ENCODE assay signal across 20 mouse cellular contexts in the genomic region with DNA sequence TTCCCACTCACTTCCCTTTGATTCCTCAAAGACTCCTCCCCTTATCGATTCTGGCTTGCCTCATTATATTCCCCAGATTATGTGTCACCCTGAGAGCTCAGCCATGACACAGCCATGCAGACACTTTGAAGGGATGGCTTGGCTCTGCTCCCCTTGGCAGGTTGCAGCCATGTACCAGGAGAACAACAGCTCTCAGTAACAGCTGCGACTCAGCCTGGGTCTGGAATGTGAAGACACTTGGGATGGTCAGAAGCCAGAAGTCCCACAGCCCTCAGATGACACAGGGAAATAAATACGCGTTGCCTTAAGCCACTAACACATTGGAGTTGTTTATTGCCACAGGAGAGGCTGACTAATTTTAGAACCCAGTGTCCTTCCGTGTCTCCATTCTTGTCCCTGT.
DNase-seq lines count a peak whose midpoint lies in the region; ATAC-seq and TF ChIP-seq lines count a peak whose summit lies in the region.
"Had no signal": no experiment of that assay in that cellular context is flagged by ENCODE, and none has a peak within 500 bp of the region (broad histone marks: within the 10 kb centered on the region; RNA-seq: fewer than 3 reads in every experiment).

No protein-coding gene starts in this region.

- WGBS in heart, adult 2 months, result 51% methylated on average over 5 of the region's 5 CpGs
- WGBS in lung, postnatal 0 days, result 64% methylated on average over 5 of the region's 5 CpGs
- 75% methylated on average over 5 of the region's 5 CpGs for WGBS in forebrain, embryonic 16.5 days

- no peaks in the 10 kb centered on the region for H3K79me2 ChIP-seq in heart, adult 2 months (replicated peaks; ENCODE audit: control insufficient read depth, insufficient read depth, low read length)
- H3K79me2 ChIP-seq in myocyte (ENCODE audit: control insufficient read depth, insufficient read depth), result no peaks in the 10 kb centered on the region

- H3K9me3 ChIP-seq in lung, postnatal 0 days (ENCODE audit: low read length), result no peaks in the 10 kb centered on the region
- H3K9me3 ChIP-seq in forebrain, embryonic 16.5 days (ENCODE audit: control insufficient read depth, low read length), result no peaks in the 10 kb centered on the region
- H3K9me3 ChIP-seq: forebrain, embryonic 10.5 days; limb, embryonic 13.5 days had no signal

- TF ChIP-seq CTCF in heart, adult 2 months (IDR thresholded peaks at IDR 0.05), result no peak
- TF ChIP-seq CTCF in lung, postnatal 0 days (IDR thresholded peaks at IDR 0.05), result no peak
- no peak for TF ChIP-seq CTCF in gastrocnemius, adult 2 months (IDR thresholded peaks at IDR 0.05)

- no peak for TF ChIP-seq POLR2A in heart, adult 2 months (IDR thresholded peaks at IDR 0.05; ENCODE audit: insufficient read depth, low read depth, low read length)
- TF ChIP-seq POLR2A in myocyte (IDR thresholded peaks at IDR 0.05; ENCODE audit: insufficient read length, low read depth), result no peak

- no peak overlapping the region for H3K4me2 ChIP-seq in lung, postnatal 0 days (replicated peaks; ENCODE audit: low read depth, low read length)
- H3K4me2 ChIP-seq in myocyte (ENCODE audit: low read depth), result peak overlapping the region; percentile 45
- H3K4me2 ChIP-seq in forebrain, embryonic 16.5 days (ENCODE audit: low read length), result no peak overlapping the region
- H3K4me2 ChIP-seq: limb, embryonic 13.5 days had no signal

- H3ac ChIP-seq in myocyte (ENCODE audit: control insufficient read depth, insufficient read length), result no peak overlapping the region

- no peaks in the 10 kb centered on the region for H3K36me3 ChIP-seq in heart, adult 2 months (ENCODE audit: control insufficient read depth, insufficient read depth, low read length)
- H3K36me3 ChIP-seq in lung, postnatal 0 days (ENCODE audit: insufficient read depth, low read length), result no peaks in the 10 kb centered on the region
- no peaks in the 10 kb centered on the region for H3K36me3 ChIP-seq in myocyte (ENCODE audit: control insufficient read depth, insufficient read depth)
- H3K36me3 ChIP-seq in forebrain, embryonic 16.5 days (ENCODE audit: control insufficient read depth, insufficient read depth), result no peaks in the 10 kb centered on the region
- H3K36me3 ChIP-seq: forebrain, embryonic 10.5 days; limb, embryonic 13.5 days had no signal

- intact Hi-C loops in heart, postnatal 14 days (cut with DNase I), result no loop called here
- intact Hi-C loops in heart, adult 2 months (cut with DNase I), result no loop called here
- intact Hi-C loops in gastrocnemius, adult 2 months (cut with DNase I), result no loop called here

- H3K9ac ChIP-seq in heart, adult 2 months (ENCODE audit: low read depth, low read length), result no peak overlapping the region
- no peak overlapping the region for H3K9ac ChIP-seq in lung, postnatal 0 days (replicated peaks; ENCODE audit: low read depth)
- H3K9ac ChIP-seq in forebrain, embryonic 16.5 days (replicated peaks; ENCODE audit: low read depth, low read length), result no peak overlapping the region
- H3K9ac ChIP-seq: limb, embryonic 13.5 days had no signal

- H3K27ac ChIP-seq in heart, adult 2 months, result no peak overlapping the region
- H3K27ac ChIP-seq in lung, postnatal 0 days (ENCODE audit: low read length), result no peak overlapping the region
- peak overlapping the region; percentile 35; the same call in 1 of the 2 replicates for H3K27ac ChIP-seq in gastrocnemius, adult 2 months
- no peak overlapping the region for H3K27ac ChIP-seq in forebrain, embryonic 16.5 days (ENCODE audit: low read length)
- H3K27ac ChIP-seq: forebrain, embryonic 10.5 days; layer of hippocampus, adult 2 months; limb, embryonic 13.5 days had no signal

- H3K4me3 ChIP-seq in heart, adult 2 months, result no peak overlapping the region
- H3K4me3 ChIP-seq in lung, postnatal 0 days (ENCODE audit: low read depth, low read length), result no peak overlapping the region
- H3K4me3 ChIP-seq in gastrocnemius, adult 2 months, result no peak overlapping the region
- H3K4me3 ChIP-seq in myocyte, result no peak overlapping the region
- no peak overlapping the region for H3K4me3 ChIP-seq in forebrain, embryonic 16.5 days (replicated peaks; ENCODE audit: low read length)
- H3K4me3 ChIP-seq: forebrain, embryonic 10.5 days; layer of hippocampus, adult 2 months; limb, embryonic 13.5 days had no signal

- no peak for ATAC-seq in lung, postnatal 0 days
- no peak for ATAC-seq in forebrain, embryonic 16.5 days
- ATAC-seq: Patski had no signal

- no peaks in the 10 kb centered on the region for H3K4me1 ChIP-seq in heart, adult 2 months (ENCODE audit: control insufficient read depth, insufficient read depth, low read length)
- no peaks in the 10 kb centered on the region for H3K4me1 ChIP-seq in lung, postnatal 0 days (ENCODE audit: insufficient read depth, low read depth, low read length)
- no peaks in the 10 kb centered on the region for H3K4me1 ChIP-seq in forebrain, embryonic 16.5 days (replicated peaks; ENCODE audit: control insufficient read depth, insufficient read depth, low read length)
- H3K4me1 ChIP-seq: forebrain, embryonic 10.5 days had no signal

- peak; percentile 8 to 42 for DNase-seq in heart, postnatal 14 days
- no peak for DNase-seq in heart, adult 2 months
- peak; percentile 4 for DNase-seq in lung, postnatal 10 days
- DNase-seq in lung, postnatal 0 days (ENCODE audit: low spot score), result no peak
- peak; percentile 41 for DNase-seq in gastrocnemius, adult 2 months
- no peak for DNase-seq in left cerebral cortex, adult 18-20 months (ENCODE audit: low spot score in 2 of 2)
- DNase-seq: adrenal gland, postnatal 14 days; cerebellum, adult 18-20 months; kidney, adult 11 months; kidney, postnatal 10 days; lung, postnatal 14 days; midbrain, embryonic 14.5 days; right cerebral cortex, postnatal 14 days; thymus, postnatal 36 days had no signal

- no peak for TF ChIP-seq EP300 in heart, adult 2 months (IDR thresholded peaks at IDR 0.05; ENCODE audit: insufficient read depth, low read depth, low read length)
- TF ChIP-seq EP300 in lung, postnatal 0 days (IDR thresholded peaks at IDR 0.05), result no peak

- no peaks in the 10 kb centered on the region for H3K27me3 ChIP-seq in heart, adult 2 months (ENCODE audit: control insufficient read depth, insufficient read depth, low read length)
- no peaks in the 10 kb centered on the region for H3K27me3 ChIP-seq in lung, postnatal 0 days (replicated peaks; ENCODE audit: insufficient read depth, low read length)
- H3K27me3 ChIP-seq in myocyte (ENCODE audit: control insufficient read depth, insufficient read depth, insufficient read length), result no peaks in the 10 kb centered on the region
- H3K27me3 ChIP-seq in forebrain, embryonic 16.5 days (replicated peaks; ENCODE audit: control insufficient read depth, insufficient read depth, low read length), result no peaks in the 10 kb centered on the region
- H3K27me3 ChIP-seq: limb, embryonic 13.5 days; Patski had no signal

TF ChIP-seq in myocyte, 11 proteins besides CTCF, POLR2A, EP300 and RAD21:
- TF ChIP-seq USF1 (IDR thresholded peaks at IDR 0.05; ENCODE audit: low read depth) (no peak), POLR2AphosphoS2 (IDR thresholded peaks at IDR 0.05; ENCODE audit: insufficient read length, low read depth) (no peak), E2F4 (IDR thresholded peaks at IDR 0.05; ENCODE audit: insufficient read depth) (no peak), TCF12 (IDR thresholded peaks at IDR 0.05; ENCODE audit: insufficient read depth, poor library complexity, severe bottlenecking) (peak; percentile 77), CEBPB (IDR thresholded peaks at IDR 0.05; ENCODE audit: insufficient read depth, poor library complexity, severe bottlenecking) (no peak), MYOG (IDR thresholded peaks at IDR 0.05; ENCODE audit: control insufficient read depth in 1 of 3, insufficient read depth in 1 of 3, insufficient read length in 2 of 3, low read depth in 2 of 3) (peak; percentile 75 to 98 (median 93)), REST (IDR thresholded peaks at IDR 0.05; ENCODE audit: insufficient read depth, insufficient read length) (no peak), SRF (IDR thresholded peaks at IDR 0.05; ENCODE audit: control insufficient read depth, insufficient read length, low read depth) (no peak), TCF3 (IDR thresholded peaks at IDR 0.05; ENCODE audit: insufficient read length, low read depth) (peak; percentile 19), MYOD1 (IDR thresholded peaks at IDR 0.05; ENCODE audit: control insufficient read depth in 1 of 3, insufficient read length in 2 of 3, low read depth in 2 of 3) (peak; percentile 79 to 94 (median 80)), MAX (IDR thresholded peaks at IDR 0.05; ENCODE audit: low read depth) (no peak)

Comparison
In these comparisons a context has a peak if more than half of its experiments do, and no peak if none do; other contexts are left out.
1. DNase-seq: peak in heart, postnatal 14 days (2 of 2), lung, postnatal 10 days (single experiment) and gastrocnemius, adult 2 months (single experiment); none in heart, adult 2 months (0 of 2), lung, postnatal 0 days (single experiment) and left cerebral cortex, adult 18-20 months (0 of 2).